Mouse (Mus musculus) forebrain, embryonic 12.5 days (tissue): ENCODE data around the gene Coq3. TPM values are rescaled to one million over a fixed set of nuclear protein-coding genes. Genes with fewer than 3 reads are reported as not detected.

Experiments used
- ATAC-seq: fragments of 200-750 bp; cut with Nextera tagmentation; 2 replicates; pipeline ENCODE4 v1.8.0; 2017; ENCODE audit warnings: moderate TSS enrichment; ENCODE audit not compliant: low FRiP score
- H3K27ac ChIP-seq: fragments of 300-500 bp; sonication (generic); 2 replicates; pipeline ENCODE4 v1.5.1; 2016; ENCODE audit warnings: mild to moderate bottlenecking
- H3K27me3 ChIP-seq: fragments of 300-500 bp; sonication (generic); 2 replicates; pipeline ENCODE4 v1.6.1; 2016; ENCODE audit warnings: mild to moderate bottlenecking
- H3K36me3 ChIP-seq: fragments of 300-500 bp; sonication (generic); replicated peaks from 2 replicates; pipeline ENCODE4 v1.6.1; 2016; ENCODE audit warnings: mild to moderate bottlenecking
- H3K4me1 ChIP-seq: fragments of 300-500 bp; sonication (generic); 2 replicates; pipeline ENCODE4 v1.6.1; 2016
- H3K4me2 ChIP-seq: fragments of 300-500 bp; sonication (generic); 2 replicates; pipeline ENCODE4 v1.6.1; 2016; ENCODE audit warnings: mild to moderate bottlenecking, moderate library complexity
- H3K4me3 ChIP-seq: fragments of 300-500 bp; sonication (generic); replicated peaks from 2 replicates; pipeline ENCODE4 v1.5.1; 2016; ENCODE audit warnings: mild to moderate bottlenecking
- H3K9ac ChIP-seq: fragments of 300-500 bp; sonication (generic); 2 replicates; pipeline ENCODE4 v1.6.1; 2016; ENCODE audit warnings: mild to moderate bottlenecking
- H3K9me3 ChIP-seq: fragments of 300-500 bp; sonication (generic); 2 replicates; pipeline ENCODE4 v1.6.1; 2016
- WGBS: fragments of 180-500 bp; shearing (Covaris S2); methylation state at CpG from one replicate; pipeline ENCODE4 v1.1.7; 2016; 5-methylcytosine and 5-hydroxymethylcytosine counted together
- polyA plus RNA-seq: library from polyadenylated mRNA; unstranded; fragments of >200 nt; fragmentation: Nextera tagmentation; extraction: Ambion mirVana; gene quantifications from 2 replicates; pipeline ENCODE4 v1.2.1, GENCODE M21; 2016

The Coq3 gene
- polyA plus RNA-seq, 1 experiment from 2014 or later: 11.7 TPM

DNA sequence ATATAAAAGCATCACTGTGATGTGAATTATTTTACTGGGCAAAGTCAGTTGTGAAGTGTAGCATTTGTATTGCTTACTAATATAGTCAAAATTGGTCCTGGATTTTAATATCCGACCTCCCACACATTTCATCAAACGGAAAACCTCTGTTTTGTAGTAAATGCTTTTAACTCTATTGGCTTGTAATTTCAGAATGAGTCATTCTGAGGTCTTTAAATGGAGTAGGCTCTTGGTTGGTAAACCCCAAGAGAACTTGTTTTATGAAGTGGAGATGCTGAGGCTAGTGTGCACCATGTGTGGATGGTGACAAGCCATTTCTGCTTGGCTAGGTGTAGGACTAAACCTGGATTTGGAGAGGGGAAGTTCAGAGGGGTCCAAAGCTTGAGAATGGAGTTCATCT lies 55.9 kb downstream of the Coq3 start:
- Histone ChIP-seq H3K27ac (no peak overlapping the region), H3K4me2 (no peak overlapping the region), H3K4me3 (no peak overlapping the region), H3K9me3 (no peaks in the 10 kb centered on the region), H3K4me1 (peaks cover 23% of the 10 kb centered on the region), H3K27me3 (no peaks in the 10 kb centered on the region), H3K9ac (no peak overlapping the region), H3K36me3 (peaks cover 14% of the 10 kb centered on the region)
- ATAC-seq: no peak
- WGBS: 97% methylated on average over 2 of the region's 2 CpGs

- Histone ChIP-seq H3K9ac (no peak overlapping the region), H3K27me3 (no peaks in the 10 kb centered on the region), H3K9me3 (no peaks in the 10 kb centered on the region), H3K4me1 (peaks cover 20% of the 10 kb centered on the region), H3K4me2 (no peak overlapping the region), H3K27ac (no peak overlapping the region), H3K36me3 (peaks cover 14% of the 10 kb centered on the region), H3K4me3 (no peak overlapping the region)
- WGBS: 95% methylated on average over 9 of the region's 9 CpGs
- no peak for ATAC-seq
Measured at GRCm38 (mm10) chr4:21936424-21936823, 57.0 kb downstream of the Coq3 start.

GRCm38 (mm10) chr4:21937890-21938289 lies 58.4 kb downstream of the Coq3 start:
- 86% methylated on average over 8 of the region's 8 CpGs for WGBS
- Histone ChIP-seq H3K27me3 (no peaks in the 10 kb centered on the region), H3K27ac (no peak overlapping the region), H3K36me3 (peaks cover 14% of the 10 kb centered on the region), H3K4me2 (no peak overlapping the region), H3K9me3 (no peaks in the 10 kb centered on the region), H3K9ac (no peak overlapping the region), H3K4me1 (peaks cover 12% of the 10 kb centered on the region), H3K4me3 (no peak overlapping the region)
- no peak for ATAC-seq

- H3K27ac ChIP-seq: no peak overlapping the region
- no peak overlapping the region for H3K4me3 ChIP-seq
- no peaks in the 10 kb centered on the region for H3K4me1 ChIP-seq
- H3K36me3 ChIP-seq: peaks cover 24% of the 10 kb centered on the region
- no peak overlapping the region for H3K9ac ChIP-seq
- H3K9me3 ChIP-seq: no peaks in the 10 kb centered on the region
- H3K4me2 ChIP-seq: no peak overlapping the region
- WGBS: 84% methylated on average over 3 of the region's 3 CpGs
- ATAC-seq: no peak
- no peaks in the 10 kb centered on the region for H3K27me3 ChIP-seq
Measured at GRCm38 (mm10) chr4:21944672-21945071, 65.2 kb downstream of the Coq3 start.

DNA sequence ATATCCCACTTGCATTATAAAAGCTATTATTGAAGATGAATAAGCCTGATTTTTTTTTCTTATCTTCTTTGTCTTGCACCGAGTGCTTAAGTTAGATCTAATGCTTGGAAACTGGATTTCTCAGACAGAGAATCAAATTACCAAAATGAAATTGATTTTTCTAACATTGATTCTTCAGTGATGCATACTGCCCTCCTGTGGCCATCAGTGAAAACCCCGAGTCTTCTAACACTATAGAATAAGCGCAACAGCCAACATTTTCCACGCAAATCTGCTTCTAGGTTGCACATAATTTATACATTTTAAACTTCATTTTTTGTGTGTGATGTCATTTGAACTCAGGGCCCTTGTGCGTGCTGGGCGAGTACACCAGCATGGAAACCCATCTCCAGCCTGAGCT lies 72.0 kb downstream of the Coq3 start:
- Histone ChIP-seq H3K9me3 (no peaks in the 10 kb centered on the region), H3K4me1 (no peaks in the 10 kb centered on the region), H3K27me3 (no peaks in the 10 kb centered on the region), H3K27ac (no peak overlapping the region), H3K4me2 (no peak overlapping the region), H3K36me3 (peaks cover 25% of the 10 kb centered on the region), H3K4me3 (no peak overlapping the region), H3K9ac (no peak overlapping the region)
- no peak for ATAC-seq
- WGBS: 47% methylated on average over 6 of the region's 6 CpGs

DNA sequence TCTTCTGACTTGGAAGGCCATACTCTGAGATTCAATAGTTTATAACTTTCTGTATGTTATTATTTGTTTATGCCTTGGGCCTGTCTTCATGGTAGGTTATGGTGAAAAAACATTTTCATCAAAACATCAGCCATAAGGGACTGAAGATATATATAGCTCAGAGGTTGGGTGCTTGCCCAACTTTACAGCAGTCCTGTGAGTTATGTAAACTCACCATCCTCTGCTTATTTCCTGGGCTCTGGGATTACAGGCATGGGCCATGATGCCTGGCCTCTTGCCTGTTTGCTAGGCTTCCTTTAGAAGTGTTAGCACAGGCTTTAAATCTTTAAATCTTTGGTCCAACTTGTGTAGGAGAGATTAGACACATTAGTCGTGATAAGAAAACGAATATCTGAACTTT lies 72.8 kb downstream of the Coq3 start:
- WGBS: 90% methylated on average over 2 of the region's 2 CpGs
- Histone ChIP-seq H3K4me1 (no peaks in the 10 kb centered on the region), H3K9me3 (no peaks in the 10 kb centered on the region), H3K9ac (no peak overlapping the region), H3K4me2 (no peak overlapping the region), H3K36me3 (peaks cover 25% of the 10 kb centered on the region), H3K27ac (no peak overlapping the region), H3K27me3 (no peaks in the 10 kb centered on the region), H3K4me3 (no peak overlapping the region)
- ATAC-seq: no peak

DNA sequence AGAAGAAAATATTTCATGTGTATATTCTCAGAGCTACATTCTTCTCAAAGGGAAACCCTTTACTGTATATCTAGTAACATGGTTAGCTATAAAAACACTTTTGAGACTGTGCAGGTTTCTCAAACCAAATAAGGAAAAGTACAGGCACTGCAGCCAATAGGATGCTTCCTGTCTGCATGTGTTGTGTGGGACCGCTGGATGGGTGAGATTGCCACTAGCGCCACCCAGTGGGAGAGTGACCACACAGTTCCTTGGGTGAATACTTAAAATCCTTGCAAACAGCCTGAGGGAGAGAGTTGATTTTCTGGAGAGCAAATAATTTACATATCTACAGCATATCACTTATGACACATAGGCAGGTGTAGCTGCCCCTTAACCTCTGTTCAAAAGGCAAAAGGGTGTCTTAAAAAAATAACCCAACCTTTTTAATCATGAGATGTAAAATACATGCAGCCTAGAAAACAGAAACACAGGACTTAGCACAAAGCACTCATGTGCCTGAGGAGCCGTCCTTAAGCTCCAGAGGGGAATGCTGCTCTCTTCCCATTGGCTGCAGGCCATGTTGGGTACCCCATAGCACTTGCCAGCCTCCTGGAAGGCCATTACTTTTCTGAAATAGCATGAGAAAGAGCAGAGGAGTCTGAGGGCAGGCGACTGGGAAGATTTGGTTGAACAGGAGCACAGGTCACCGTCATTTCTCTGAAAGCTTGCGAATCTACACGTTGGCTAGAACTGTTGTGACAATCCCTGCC lies 78.3 kb downstream of the Coq3 start:
- no peak overlapping the region for H3K27ac ChIP-seq
- H3K9ac ChIP-seq: no peak overlapping the region
- no peak overlapping the region for H3K4me3 ChIP-seq
- no peaks in the 10 kb centered on the region for H3K27me3 ChIP-seq
- WGBS: 56% methylated on average over 7 of the region's 7 CpGs
- H3K36me3 ChIP-seq: peaks cover 26% of the 10 kb centered on the region
- H3K4me1 ChIP-seq: no peaks in the 10 kb centered on the region
- H3K9me3 ChIP-seq: no peaks in the 10 kb centered on the region
- no peak overlapping the region for H3K4me2 ChIP-seq
- ATAC-seq: peak; percentile 72

Other genes starting within 250 kb of the Coq3 start
- gene Prdm13, start 193.7 kb upstream of the Coq3 start, polyA plus RNA-seq: 0.42 and 0.60 TPM in 2 replicates
- gene Ccnc, start 152.0 kb upstream of the Coq3 start, polyA plus RNA-seq: 63.7 and 67.2 TPM in 2 replicates
- gene Usp45, start 112.5 kb upstream of the Coq3 start, polyA plus RNA-seq: 12.9 and 13.4 TPM in 2 replicates
- 21.7 and 23.5 TPM in 2 replicates for gene Tstd3, start 112.5 kb upstream of the Coq3 start, polyA plus RNA-seq
- gene Pnisr, start 32.1 kb upstream of the Coq3 start, polyA plus RNA-seq: 235 and 243 TPM in 2 replicates
- gene Faxc, start 51.7 kb downstream of the Coq3 start, polyA plus RNA-seq: 23.0 and 26.8 TPM in 2 replicates